15 mouse cellular contexts compared by ENCODE assay signal in the genomic region with DNA sequence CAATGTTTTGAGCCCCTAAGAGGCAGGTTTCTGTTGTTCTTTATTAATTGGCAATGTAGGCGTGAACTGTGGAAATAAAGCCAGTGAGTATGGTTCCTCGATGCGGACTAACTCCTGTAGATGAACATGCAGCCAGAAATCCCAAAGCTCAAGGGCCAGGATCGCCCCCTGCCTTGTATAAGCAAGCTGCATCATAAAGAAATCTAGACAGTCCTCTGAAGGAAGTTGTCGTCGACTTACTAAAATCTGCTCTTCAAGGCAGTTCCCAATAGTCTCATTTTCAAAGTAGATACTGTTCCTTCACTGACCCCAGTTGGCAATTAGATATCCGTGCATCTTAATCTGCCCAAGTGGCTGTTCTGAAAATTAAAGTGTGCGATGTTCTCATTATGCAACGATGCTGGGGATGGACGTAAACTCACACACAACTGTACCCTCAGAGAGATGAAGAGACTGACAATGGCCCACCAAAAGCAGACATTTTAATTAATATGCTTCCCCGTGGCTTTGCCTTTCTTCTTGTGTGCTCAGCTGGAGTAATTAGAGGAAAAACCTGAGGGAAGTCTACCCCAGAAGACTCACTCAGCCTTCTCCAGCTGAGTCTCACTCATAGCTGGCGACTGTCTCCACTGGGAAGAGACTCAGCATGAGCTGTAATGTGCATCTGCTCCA.
A peak's percentile ranks its signal among the peaks of the same experiment; 100 is the strongest.
DNase-seq lines count a peak whose midpoint lies in the region; ATAC-seq and TF ChIP-seq lines count a peak whose summit lies in the region.
"Had no signal": no experiment of that assay in that cellular context is flagged by ENCODE, and none has a peak within 500 bp of the region (broad histone marks: within the 10 kb centered on the region; RNA-seq: fewer than 3 reads in every experiment).

No protein-coding gene starts in this region.

- H3K9ac ChIP-seq in embryonic facial prominence, embryonic 11.5 days (replicated peaks; ENCODE audit: low read length): no peak overlapping the region
- H3K9ac ChIP-seq in hindbrain, embryonic 12.5 days: no peak overlapping the region
- no peak overlapping the region for H3K9ac ChIP-seq in midbrain, embryonic 16.5 days (ENCODE audit: low read depth, low read length)

- TF ChIP-seq POLR2A in kidney, adult 2 months (IDR thresholded peaks at IDR 0.05; ENCODE audit: low read depth, low read length): no peak

- TF ChIP-seq CTCF in kidney, adult 2 months (conservative IDR thresholded peaks at IDR 0.05; ENCODE audit: insufficient read depth, insufficient read length, low read depth, low read length): no peak

- peak; percentile 39; the same call in 1 of the 2 replicates for ATAC-seq in embryonic facial prominence, embryonic 11.5 days (replicated peaks; ENCODE audit: insufficient number of reproducible peaks, low FRiP score, low TSS enrichment, low read depth)
- peak; percentile 90 for ATAC-seq in hindbrain, embryonic 12.5 days (ENCODE audit: low FRiP score)
- peak; percentile 80 for ATAC-seq in midbrain, embryonic 16.5 days

- H3K4me3 ChIP-seq in embryonic facial prominence, embryonic 11.5 days (ENCODE audit: low read depth, low read length): no peak overlapping the region
- H3K4me3 ChIP-seq in embryonic facial prominence, embryonic 10.5 days: no peak overlapping the region
- H3K4me3 ChIP-seq in hindbrain, embryonic 12.5 days: no peak overlapping the region
- no peak overlapping the region for H3K4me3 ChIP-seq in midbrain, embryonic 16.5 days (ENCODE audit: low read depth, low read length)
- H3K4me3 ChIP-seq in kidney, adult 2 months (ENCODE audit: insufficient read depth, low read depth, low read length): no peak overlapping the region
- H3K4me3 ChIP-seq: heart, embryonic 10.5 days; left cerebral cortex, adult 2 months had no signal

- no peaks in the 10 kb centered on the region for H3K27me3 ChIP-seq in embryonic facial prominence, embryonic 11.5 days (ENCODE audit: control insufficient read depth, insufficient read depth, low read length)
- no peaks in the 10 kb centered on the region for H3K27me3 ChIP-seq in embryonic facial prominence, embryonic 10.5 days (replicated peaks; ENCODE audit: low read depth, poor library complexity, severe bottlenecking)
- no peaks in the 10 kb centered on the region for H3K27me3 ChIP-seq in hindbrain, embryonic 12.5 days
- no peaks in the 10 kb centered on the region for H3K27me3 ChIP-seq in midbrain, embryonic 16.5 days (ENCODE audit: control insufficient read depth, insufficient read depth, low read depth, low read length)
- H3K27me3 ChIP-seq in kidney, adult 2 months (replicated peaks; ENCODE audit: control insufficient read depth, insufficient read depth, low read length): no peaks in the 10 kb centered on the region

- no peak overlapping the region for H3K4me2 ChIP-seq in embryonic facial prominence, embryonic 11.5 days (ENCODE audit: low read depth, low read length)
- H3K4me2 ChIP-seq in hindbrain, embryonic 12.5 days (replicated peaks): no peak overlapping the region; the same call in 1 of the 2 replicates
- no peak overlapping the region for H3K4me2 ChIP-seq in midbrain, embryonic 16.5 days (ENCODE audit: low read length)

- H3K36me3 ChIP-seq in embryonic facial prominence, embryonic 11.5 days (replicated peaks; ENCODE audit: control insufficient read depth, insufficient read depth, low read depth, low read length): no peaks in the 10 kb centered on the region
- H3K36me3 ChIP-seq in embryonic facial prominence, embryonic 10.5 days (replicated peaks): no peaks in the 10 kb centered on the region
- no peaks in the 10 kb centered on the region for H3K36me3 ChIP-seq in hindbrain, embryonic 12.5 days
- no peaks in the 10 kb centered on the region for H3K36me3 ChIP-seq in midbrain, embryonic 16.5 days (ENCODE audit: control insufficient read depth, insufficient read depth, low read length)
- H3K36me3 ChIP-seq in kidney, adult 2 months (ENCODE audit: control insufficient read depth, insufficient read depth, low read length): no peaks in the 10 kb centered on the region
- H3K36me3 ChIP-seq: heart, embryonic 10.5 days had no signal

- 83% methylated on average over 12 of the region's 12 CpGs for WGBS in embryonic facial prominence, embryonic 11.5 days
- WGBS in embryonic facial prominence, embryonic 10.5 days: 85% methylated on average over 12 of the region's 12 CpGs
- WGBS in hindbrain, embryonic 12.5 days: 59% methylated on average over 12 of the region's 12 CpGs
- 43% methylated on average over 12 of the region's 12 CpGs for WGBS in midbrain, embryonic 16.5 days
- WGBS in kidney, adult 2 months: 83% methylated on average over 12 of the region's 12 CpGs

- H3K4me1 ChIP-seq in embryonic facial prominence, embryonic 11.5 days (ENCODE audit: control insufficient read depth, insufficient read depth, low read length): no peaks in the 10 kb centered on the region
- no peaks in the 10 kb centered on the region for H3K4me1 ChIP-seq in embryonic facial prominence, embryonic 10.5 days
- H3K4me1 ChIP-seq in hindbrain, embryonic 12.5 days: no peaks in the 10 kb centered on the region
- H3K4me1 ChIP-seq in midbrain, embryonic 16.5 days (ENCODE audit: control insufficient read depth, insufficient read depth, low read length): peaks cover 4% of the 10 kb centered on the region
- H3K4me1 ChIP-seq in kidney, adult 2 months (ENCODE audit: control insufficient read depth, insufficient read depth, low read length): no peaks in the 10 kb centered on the region
- H3K4me1 ChIP-seq: heart, embryonic 10.5 days had no signal

- no peak overlapping the region for H3K27ac ChIP-seq in embryonic facial prominence, embryonic 11.5 days (replicated peaks; ENCODE audit: low read depth, low read length)
- H3K27ac ChIP-seq in embryonic facial prominence, embryonic 10.5 days (replicated peaks): no peak overlapping the region
- H3K27ac ChIP-seq in hindbrain, embryonic 12.5 days: peak overlapping the region; percentile 30; the same call in 1 of the 2 replicates
- peak overlapping the region; percentile 53 for H3K27ac ChIP-seq in midbrain, embryonic 16.5 days (ENCODE audit: low read length)
- H3K27ac ChIP-seq in kidney, adult 2 months (ENCODE audit: insufficient read depth, low read depth, low read length): no peak overlapping the region
- H3K27ac ChIP-seq: heart, embryonic 10.5 days; left cerebral cortex, adult 2 months; stomach, postnatal 0 days had no signal

- DNase-seq in embryonic facial prominence, embryonic 11.5 days (ENCODE audit: low spot score): no peak
- DNase-seq in embryonic facial prominence, embryonic 10.5 days (ENCODE audit: low spot score): no peak
- peak; percentile 45 for DNase-seq in brain, adult 2 months (ENCODE audit: low read depth, low spot score)
- DNase-seq in kidney, adult 2 months: no peak
- DNase-seq in heart, adult 9 months (ENCODE audit: low spot score in 2 of 2): no peak
- no peak for DNase-seq in natural killer cell, adult 2 months (ENCODE audit: low spot score in 2 of 2)
- DNase-seq: cerebellum, postnatal 36 days; liver; lung, adult 2 months; thymus, postnatal 36 days had no signal

- no peaks in the 10 kb centered on the region for H3K9me3 ChIP-seq in embryonic facial prominence, embryonic 11.5 days (replicated peaks; ENCODE audit: control insufficient read depth, low read length)
- no peaks in the 10 kb centered on the region for H3K9me3 ChIP-seq in embryonic facial prominence, embryonic 10.5 days
- no peaks in the 10 kb centered on the region for H3K9me3 ChIP-seq in hindbrain, embryonic 12.5 days (replicated peaks)
- no peaks in the 10 kb centered on the region for H3K9me3 ChIP-seq in midbrain, embryonic 16.5 days (replicated peaks; ENCODE audit: control insufficient read depth, low read length, poor library complexity, severe bottlenecking)
- H3K9me3 ChIP-seq: heart, embryonic 10.5 days had no signal

Comparison
In these comparisons a context has a peak if more than half of its experiments do, and no peak if none do; other contexts are left out.
1. ATAC-seq: peak in every context shown above with its lines; median percentile 90 in hindbrain, embryonic 12.5 days; 80 in midbrain, embryonic 16.5 days; 39 in embryonic facial prominence, embryonic 11.5 days.
2. H3K27ac ChIP-seq: peak in hindbrain, embryonic 12.5 days (single experiment) and midbrain, embryonic 16.5 days (single experiment); none in embryonic facial prominence, embryonic 11.5 days (single experiment), embryonic facial prominence, embryonic 10.5 days (single experiment) and kidney, adult 2 months (single experiment).